Mouse (Mus musculus): Measurements from ENCODE around the gene Rtl5.

GRCm38 (mm10) chrX:102090605-102091004, 19.5 kb upstream of the Rtl5 start:
- TF ChIP-seq CTCF (IDR thresholded peaks at IDR 0.05 in 2 of 3, conservative IDR thresholded peaks at IDR 0.05 in 1 of 3; ENCODE audit: control insufficient read depth in 1 of 3, insufficient read depth in 1 of 3, low read depth in 2 of 3, low read length in 3 of 3, poor library complexity in 1 of 3, severe bottlenecking in 1 of 3) (no peak), CHD2 (IDR thresholded peaks at IDR 0.05; ENCODE audit: low read length) (no peak), GABPA (IDR thresholded peaks at IDR 0.05; ENCODE audit: low read depth, low read length) (no peak), POLR2A (IDR thresholded peaks at IDR 0.05; ENCODE audit: control insufficient read depth in 1 of 2, insufficient read depth in 1 of 2, low read depth in 1 of 2, low read length in 2 of 2, poor library complexity in 1 of 2) (no peak), TCF12 (IDR thresholded peaks at IDR 0.05; ENCODE audit: low read depth, low read length) (no peak), HCFC1 (IDR thresholded peaks at IDR 0.05; ENCODE audit: low read depth, low read length) (no peak), MEF2A (IDR thresholded peaks at IDR 0.05; ENCODE audit: extremely low read depth, insufficient replicate concordance, low read depth, low read length, poor library complexity, severe bottlenecking) (no peak), CHD1 (IDR thresholded peaks at IDR 0.05; ENCODE audit: low read depth, low read length) (no peak), ZNF384 (IDR thresholded peaks at IDR 0.05; ENCODE audit: low read depth, low read length) (no peak)

Measured in MEL (cell line).